Mouse (Mus musculus) adrenal gland, postnatal 0 days (tissue): ENCODE results near the gene Rcvrn. TPM values are rescaled to one million over a fixed set of nuclear protein-coding genes. Genes with fewer than 3 reads are reported as not detected.

ENCODE experiments used
- polyA plus RNA-seq: library from polyadenylated mRNA; unstranded; fragments of >200 nt; fragmentation: Nextera tagmentation; extraction: Ambion mirVana; gene quantifications from 2 replicates; pipeline ENCODE4 v1.2.1, GENCODE M21; 2015

The Rcvrn gene
- polyA plus RNA-seq = not detected in 2 replicates

DNA sequence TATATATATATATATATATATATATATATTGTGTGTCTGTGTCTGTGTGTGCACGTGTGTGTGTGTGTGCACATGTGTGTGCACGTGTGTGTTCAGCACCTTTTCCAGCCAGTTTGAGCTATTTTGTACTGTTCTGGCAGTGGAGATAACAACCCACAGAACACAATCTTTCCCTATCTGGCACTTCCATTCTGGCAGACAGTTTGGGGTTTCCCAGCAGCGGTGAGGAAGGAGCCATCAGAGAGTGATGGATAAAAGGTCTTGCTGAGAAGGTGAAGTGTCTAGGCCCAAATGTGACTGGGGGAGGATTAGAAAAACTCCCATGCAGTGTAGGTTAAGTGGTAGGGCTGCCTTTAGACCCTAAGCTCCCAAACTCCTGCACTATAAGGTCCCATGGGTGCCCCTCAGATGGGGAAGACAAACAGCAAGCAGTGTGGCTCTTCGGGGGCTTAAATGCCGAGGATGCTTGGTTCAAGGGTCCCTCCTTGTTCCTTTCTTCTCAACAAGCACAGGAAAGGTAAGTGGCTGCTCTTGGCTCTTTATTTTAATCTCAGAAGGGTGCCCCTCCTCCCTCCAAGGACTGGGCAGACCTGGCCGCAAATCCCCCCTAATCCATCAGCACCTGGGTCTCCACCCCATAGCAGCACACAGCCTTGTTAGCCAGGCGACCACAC lies at the start of gene Rcvrn:
Rcvrn (plus strand) TSS at position 624 of the 674 bp plus-strand sequence.

Other genes with a start within 250 kb of the Rcvrn start
- 16.9 and 23.9 TPM in 2 replicates for gene Gas7, start 239.9 kb upstream of the Rcvrn start, polyA plus RNA-seq
- gene Glp2r, start 75.8 kb downstream of the Rcvrn start, polyA plus RNA-seq = 0.05 and 0.12 TPM in 2 replicates
- not detected in 2 replicates for gene Gsg1l2, start 79.3 kb downstream of the Rcvrn start, polyA plus RNA-seq
- gene Dhrs7c, start 102.9 kb downstream of the Rcvrn start, polyA plus RNA-seq = 0.32 and 0.65 TPM in 2 replicates
- 0.41 and 0.72 TPM in 2 replicates for gene Usp43, start 226.8 kb downstream of the Rcvrn start, polyA plus RNA-seq